Mouse (Mus musculus) C2C12 (cell line): ENCODE results near the gene Inpp5a.

Source experiments
- CEBPB ChIP-seq: IDR thresholded peaks from one replicate; pipeline ENCODE4 v1.6.1; 2011; ENCODE audit warnings: low read depth, mild to moderate bottlenecking, control low read depth, moderate library complexity
- CTCF ChIP-seq: IDR thresholded peaks from one replicate; pipeline ENCODE4 v1.5.1; 2011; ENCODE audit not compliant: control insufficient read depth, insufficient read depth, insufficient read length
- FOSL1 ChIP-seq: IDR thresholded peaks from one replicate; pipeline ENCODE4 v1.8.0; 2011; ENCODE audit warnings: mild to moderate bottlenecking, low read length; ENCODE audit not compliant: poor library complexity, insufficient read depth, severe bottlenecking
- MAX ChIP-seq: IDR thresholded peaks from one replicate; pipeline ENCODE4 v1.6.1; 2011; ENCODE audit warnings: mild to moderate bottlenecking, control low read depth
- MYOD1 ChIP-seq: IDR thresholded peaks from one replicate; pipeline ENCODE4 v1.6.1; 2011; ENCODE audit warnings: low read depth; ENCODE audit not compliant: control insufficient read depth, insufficient read length
- MYOG ChIP-seq: IDR thresholded peaks from one replicate; pipeline ENCODE4 v1.6.1; 2011; ENCODE audit not compliant: control insufficient read depth, insufficient read length; ENCODE audit errors: extremely low read depth
- USF1 ChIP-seq: IDR thresholded peaks from one replicate; pipeline ENCODE4 v1.6.1; 2011; ENCODE audit warnings: low read depth, mild to moderate bottlenecking, control low read depth, moderate library complexity

DNA sequence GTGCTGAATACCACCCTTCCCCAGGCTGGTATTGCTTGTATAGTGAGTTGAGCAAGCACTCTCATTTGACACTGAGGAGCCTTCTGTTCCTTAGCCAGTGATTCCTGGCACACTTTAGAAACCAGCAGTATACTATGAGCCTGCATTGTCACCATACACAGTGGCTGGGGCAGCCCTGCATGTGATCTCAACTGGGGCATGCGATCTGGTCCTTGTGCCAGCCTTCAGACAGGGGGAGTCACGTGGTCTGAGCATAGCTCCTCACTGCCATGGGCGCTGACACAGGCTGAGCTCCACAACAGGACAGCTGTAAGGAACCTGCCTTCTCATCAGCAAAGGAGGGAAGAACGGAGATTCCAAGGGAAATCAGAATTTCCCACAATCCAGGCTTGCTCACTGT is 80.5 kb downstream of the Inpp5a start:
- no peak for TF ChIP-seq CTCF
- TF ChIP-seq MAX: no peak
- TF ChIP-seq MYOG: no peak
- TF ChIP-seq MYOD1: no peak
- no peak for TF ChIP-seq FOSL1
- no peak for TF ChIP-seq USF1
- TF ChIP-seq CEBPB: no peak
